Mouse (Mus musculus) limb, embryonic 10.5 days (tissue): ENCODE measurements around the gene Fgf22. TPM values are rescaled to one million over a fixed set of nuclear protein-coding genes. Genes with fewer than 3 reads are reported as not detected.

Source experiments
- DNase-seq: peaks from one replicate; pipeline ENCODE4 v3.0.0-alpha.2; 2017; ENCODE audit warnings: low spot score
- H3K27ac ChIP-seq: fragments of 300-500 bp; sonication (generic); 2 replicates; pipeline ENCODE4 v1.5.1; 2016; ENCODE audit warnings: mild to moderate bottlenecking
- H3K27me3 ChIP-seq: fragments of 300-500 bp; sonication (generic); 2 replicates; pipeline ENCODE4 v1.6.1; 2016; ENCODE audit warnings: low read depth, mild to moderate bottlenecking; ENCODE audit not compliant: poor library complexity, severe bottlenecking
- H3K36me3 ChIP-seq: fragments of 300-500 bp; sonication (generic); 2 replicates; pipeline ENCODE4 v1.6.1; 2016; ENCODE audit warnings: mild to moderate bottlenecking, moderate library complexity
- H3K4me1 ChIP-seq: fragments of 300-500 bp; sonication (generic); 2 replicates; pipeline ENCODE4 v1.6.1; 2016
- H3K4me3 ChIP-seq: fragments of 300-500 bp; sonication (generic); 2 replicates; pipeline ENCODE4 v1.5.1; 2016; ENCODE audit warnings: mild to moderate bottlenecking, moderate library complexity
- H3K9me3 ChIP-seq: fragments of 300-500 bp; sonication (generic); replicated peaks from 2 replicates; pipeline ENCODE4 v1.6.1; 2016; ENCODE audit warnings: mild to moderate bottlenecking
- WGBS: fragments of 180-500 bp; shearing (Covaris S2); methylation state at CpG from one replicate; pipeline ENCODE4 v1.1.7; 2016; 5-methylcytosine and 5-hydroxymethylcytosine counted together
- polyA plus RNA-seq: library from polyadenylated mRNA; unstranded; fragments of >200 nt; fragmentation: Nextera tagmentation; extraction: Ambion mirVana; gene quantifications from 2 replicates; pipeline ENCODE4 v1.2.1, GENCODE M21; 2016

The Fgf22 gene
- polyA plus RNA-seq, 1 experiment from 2014 or later, result 0.28 TPM

GRCm38 (mm10) chr10:79716988-79717355 is 37.9 kb upstream of the Fgf22 start:
- H3K4me3 ChIP-seq, result peak overlapping the region; percentile 61
- H3K36me3 ChIP-seq, result peaks cover 10% of the 10 kb centered on the region
- no peaks in the 10 kb centered on the region for H3K9me3 ChIP-seq
- no peak overlapping the region for H3K27ac ChIP-seq
- DNase-seq, result no peak
- H3K27me3 ChIP-seq, result peaks cover 80% of the 10 kb centered on the region
- peaks cover 19% of the 10 kb centered on the region for H3K4me1 ChIP-seq
- under 1% methylated on average over 44 of the region's 44 CpGs for WGBS

- peaks cover 19% of the 10 kb centered on the region for H3K4me1 ChIP-seq
- peaks cover 2% of the 10 kb centered on the region; the same call in 1 of the 2 replicates for H3K36me3 ChIP-seq
- peak; percentile 90 for DNase-seq
- H3K27me3 ChIP-seq, result peaks cover 80% of the 10 kb centered on the region
- no peaks in the 10 kb centered on the region for H3K9me3 ChIP-seq
- peak overlapping the region; percentile 61 for H3K4me3 ChIP-seq
- WGBS, result 6% methylated on average over 43 of the region's 43 CpGs
- H3K27ac ChIP-seq, result no peak overlapping the region
Observed at GRCm38 (mm10) chr10:79717640-79718357, 37.1 kb upstream of the Fgf22 start.

GRCm38 (mm10) chr10:79721089-79721488 is 33.8 kb upstream of the Fgf22 start:
- H3K4me1 ChIP-seq, result peaks cover 19% of the 10 kb centered on the region
- DNase-seq, result no peak
- WGBS, result 74% methylated on average over 5 of the region's 5 CpGs
- H3K27me3 ChIP-seq, result peaks cover 50% of the 10 kb centered on the region
- H3K36me3 ChIP-seq, result no peaks in the 10 kb centered on the region
- no peak overlapping the region for H3K4me3 ChIP-seq
- H3K9me3 ChIP-seq, result no peaks in the 10 kb centered on the region
- no peak overlapping the region for H3K27ac ChIP-seq

- no peak for DNase-seq
- Histone ChIP-seq H3K4me1 (peaks cover 3% of the 10 kb centered on the region; the same call in 1 of the 2 replicates), H3K4me3 (no peak overlapping the region), H3K27me3 (peaks cover 30% of the 10 kb centered on the region), H3K9me3 (no peaks in the 10 kb centered on the region), H3K36me3 (no peaks in the 10 kb centered on the region), H3K27ac (no peak overlapping the region)
- 81% methylated on average over 6 of the region's 6 CpGs for WGBS
Observed at GRCm38 (mm10) chr10:79723047-79723446, 31.8 kb upstream of the Fgf22 start.

GRCm38 (mm10) chr10:79723692-79724091 is 31.2 kb upstream of the Fgf22 start:
- Histone ChIP-seq H3K4me3 (no peak overlapping the region), H3K27me3 (peaks cover 24% of the 10 kb centered on the region), H3K9me3 (no peaks in the 10 kb centered on the region), H3K4me1 (peaks cover 3% of the 10 kb centered on the region; the same call in 1 of the 2 replicates), H3K27ac (no peak overlapping the region), H3K36me3 (no peaks in the 10 kb centered on the region)
- DNase-seq, result no peak
- whole genome bisulfite sequencing, result 84% methylated on average over 7 of the region's 7 CpGs

GRCm38 (mm10) chr10:79726090-79726489 is 28.8 kb upstream of the Fgf22 start:
- peaks cover 3% of the 10 kb centered on the region; the same call in 1 of the 2 replicates for H3K4me1 ChIP-seq
- DNase-seq, result peak; percentile 60
- no peak overlapping the region for H3K27ac ChIP-seq
- H3K27me3 ChIP-seq, result 0 out of 2 replicates have a peak, but pooled peaks cover 1% of the 10 kb centered on the region
- H3K9me3 ChIP-seq, result no peaks in the 10 kb centered on the region
- H3K4me3 ChIP-seq, result no peak overlapping the region
- H3K36me3 ChIP-seq, result no peaks in the 10 kb centered on the region
- 36% methylated on average over 11 of the region's 11 CpGs for WGBS

GRCm38 (mm10) chr10:79728323-79729249 is 26.3 kb upstream of the Fgf22 start:
- Histone ChIP-seq H3K9me3 (no peaks in the 10 kb centered on the region), H3K27me3 (no peaks in the 10 kb centered on the region), H3K4me3 (no peak overlapping the region), H3K36me3 (peaks cover 11% of the 10 kb centered on the region), H3K27ac (no peak overlapping the region), H3K4me1 (peaks cover 3% of the 10 kb centered on the region; the same call in 1 of the 2 replicates)
- 77% methylated on average over 28 of the region's 28 CpGs for WGBS
- DNase-seq, result no peak

- H3K36me3 ChIP-seq, result peaks cover 19% of the 10 kb centered on the region
- H3K9me3 ChIP-seq, result no peaks in the 10 kb centered on the region
- 89% methylated on average over 13 of the region's 13 CpGs for WGBS
- H3K27me3 ChIP-seq, result peaks cover 4% of the 10 kb centered on the region; the same call in 1 of the 2 replicates
- peaks cover 3% of the 10 kb centered on the region; the same call in 1 of the 2 replicates for H3K4me1 ChIP-seq
- no peak overlapping the region for H3K27ac ChIP-seq
- no peak for DNase-seq
- no peak overlapping the region for H3K4me3 ChIP-seq
Observed at GRCm38 (mm10) chr10:79729357-79729965, 25.4 kb upstream of the Fgf22 start.

GRCm38 (mm10) chr10:79732500-79732899 is 22.4 kb upstream of the Fgf22 start:
- Histone ChIP-seq H3K4me1 (peaks cover 11% of the 10 kb centered on the region), H3K27ac (no peak overlapping the region), H3K4me3 (no peak overlapping the region), H3K36me3 (peaks cover 50% of the 10 kb centered on the region), H3K9me3 (peaks cover 3% of the 10 kb centered on the region; the same call in 1 of the 2 replicates), H3K27me3 (peaks cover 34% of the 10 kb centered on the region)
- WGBS, result 97% methylated on average over 1 of the region's 1 CpGs
- DNase-seq, result no peak

- DNase-seq, result no peak
Observed at GRCm38 (mm10) chr10:79733847-79734246, 21.0 kb upstream of the Fgf22 start.

GRCm38 (mm10) chr10:79735361-79735760 is 19.5 kb upstream of the Fgf22 start:
- DNase-seq, result no peak
- Histone ChIP-seq H3K9me3 (peaks cover 27% of the 10 kb centered on the region), H3K4me3 (peak overlapping the region; percentile 32), H3K36me3 (peaks cover 78% of the 10 kb centered on the region), H3K27ac (0 out of 2 replicates have a peak overlapping the region, but pooled peaks have one; percentile 21), H3K27me3 (peaks cover 36% of the 10 kb centered on the region), H3K4me1 (peaks cover 11% of the 10 kb centered on the region)
- 29% methylated on average over 51 of the region's 52 CpGs for WGBS

More at GRCm38 (mm10) chr10:79733847-79734246, 21.0 kb upstream of the Fgf22 start:
- H3K27ac ChIP-seq, result no peak overlapping the region
- peaks cover 11% of the 10 kb centered on the region for H3K4me1 ChIP-seq
- peaks cover 36% of the 10 kb centered on the region for H3K27me3 ChIP-seq
- 94% methylated on average over 15 of the region's 15 CpGs for WGBS
- peaks cover 12% of the 10 kb centered on the region for H3K9me3 ChIP-seq
- H3K36me3 ChIP-seq, result peaks cover 63% of the 10 kb centered on the region
- H3K4me3 ChIP-seq, result no peak overlapping the region

GRCm38 (mm10) chr10:79736706-79737105 is 18.2 kb upstream of the Fgf22 start:
- Histone ChIP-seq H3K36me3 (peaks cover 90% of the 10 kb centered on the region), H3K4me3 (no peak overlapping the region), H3K27me3 (peaks cover 36% of the 10 kb centered on the region), H3K27ac (no peak overlapping the region), H3K4me1 (peaks cover 11% of the 10 kb centered on the region), H3K9me3 (peaks cover 30% of the 10 kb centered on the region)
- no peak for DNase-seq
- whole genome bisulfite sequencing, result 90% methylated on average over 12 of the region's 14 CpGs
